Mouse (Mus musculus): Measurements from ENCODE around the gene Dennd6a. TPM values are rescaled to one million over a fixed set of nuclear protein-coding genes. Genes with fewer than 3 reads are reported as not detected.
A peak's percentile ranks its signal among the peaks of the same experiment; 100 is the strongest.

The Dennd6a gene
- polyA plus RNA-seq, 1 experiment, result 12.0 TPM

DNA sequence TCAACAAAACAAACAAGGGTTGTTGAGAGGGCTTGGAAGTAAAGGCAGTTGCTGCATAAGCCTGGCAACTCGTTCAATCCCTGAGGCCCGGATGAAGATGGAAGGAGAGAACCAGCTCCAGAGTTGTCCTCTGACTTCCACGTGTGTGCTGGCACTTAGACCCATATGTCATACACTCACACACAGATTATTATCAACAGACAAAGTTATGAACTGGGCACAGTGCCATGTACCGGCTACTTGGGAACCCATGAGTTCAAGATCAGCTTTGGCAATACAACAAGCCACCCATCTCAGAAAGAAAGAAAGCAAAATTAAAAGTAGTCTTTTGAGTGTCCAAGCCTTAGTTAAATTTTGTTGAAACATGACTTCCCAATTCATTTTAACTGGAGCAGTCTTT lies 51.6 kb downstream of the Dennd6a start:
- Histone ChIP-seq H3K36me3 (ENCODE audit: control insufficient read depth, insufficient read depth, low read length) (peaks cover 14% of the 10 kb centered on the region), H3K4me3 (ENCODE audit: insufficient read depth, low read depth, low read length) (no peak overlapping the region)

DNA sequence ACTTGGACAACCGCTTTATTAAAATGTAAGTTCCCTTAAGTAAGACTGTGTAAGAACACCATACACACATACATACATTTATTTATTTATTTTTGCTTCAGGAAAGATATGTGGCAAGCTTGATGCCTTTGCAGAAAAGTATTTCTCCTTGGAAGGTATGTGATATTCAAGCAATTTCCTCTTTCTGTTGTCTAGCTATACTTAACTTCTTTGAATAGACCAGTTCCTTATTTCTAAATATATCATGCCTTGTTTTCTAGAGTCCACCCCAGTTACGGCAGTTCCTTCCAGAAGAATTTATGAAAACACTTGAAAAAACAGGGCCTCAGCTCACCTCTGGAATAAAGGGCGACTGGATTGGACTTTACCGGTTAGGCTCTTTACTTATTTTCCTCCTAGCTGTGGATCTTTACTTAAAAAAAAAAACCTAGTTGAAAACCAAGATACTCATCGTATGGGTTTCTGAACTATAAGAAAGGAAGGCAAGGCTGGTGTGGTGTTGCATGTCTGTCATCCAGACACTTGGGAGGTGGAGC lies 53.0 kb downstream of the Dennd6a start:
- H3K4me3 ChIP-seq (ENCODE audit: insufficient read depth, low read depth, low read length), result no peak overlapping the region
- H3K4me1 ChIP-seq (ENCODE audit: control insufficient read depth, insufficient read depth, low read length), result peaks cover 4% of the 10 kb centered on the region; the same call in 1 of the 2 replicates
- 66% methylated on average over 5 of the region's 5 CpGs for WGBS
- TF ChIP-seq POLR2A (IDR thresholded peaks at IDR 0.05; ENCODE audit: low read depth, low read length) (no peak), CTCF (conservative IDR thresholded peaks at IDR 0.05; ENCODE audit: insufficient read depth, insufficient read length, low read depth, low read length) (no peak)
- peaks cover 7% of the 10 kb centered on the region for H3K36me3 ChIP-seq (ENCODE audit: control insufficient read depth, insufficient read depth, low read length)
- peak overlapping the region; percentile 83 for H3K27ac ChIP-seq (ENCODE audit: insufficient read depth, low read depth, low read length)
- no peaks in the 10 kb centered on the region for H3K27me3 ChIP-seq (replicated peaks; ENCODE audit: control insufficient read depth, insufficient read depth, low read length)
- DNase-seq, result peak; percentile 63

More for the DNA sequence above, 51.6 kb downstream of the Dennd6a start:
- TF ChIP-seq CTCF (conservative IDR thresholded peaks at IDR 0.05; ENCODE audit: insufficient read depth, insufficient read length, low read depth, low read length) (no peak), POLR2A (IDR thresholded peaks at IDR 0.05; ENCODE audit: low read depth, low read length) (no peak)
- no peak overlapping the region for H3K27ac ChIP-seq (ENCODE audit: insufficient read depth, low read depth, low read length)
- H3K27me3 ChIP-seq (replicated peaks; ENCODE audit: control insufficient read depth, insufficient read depth, low read length), result no peaks in the 10 kb centered on the region
- no peak for DNase-seq
- WGBS, result 74% methylated on average over 4 of the region's 4 CpGs
- peaks cover 4% of the 10 kb centered on the region; the same call in 1 of the 2 replicates for H3K4me1 ChIP-seq (ENCODE audit: control insufficient read depth, insufficient read depth, low read length)

DNA sequence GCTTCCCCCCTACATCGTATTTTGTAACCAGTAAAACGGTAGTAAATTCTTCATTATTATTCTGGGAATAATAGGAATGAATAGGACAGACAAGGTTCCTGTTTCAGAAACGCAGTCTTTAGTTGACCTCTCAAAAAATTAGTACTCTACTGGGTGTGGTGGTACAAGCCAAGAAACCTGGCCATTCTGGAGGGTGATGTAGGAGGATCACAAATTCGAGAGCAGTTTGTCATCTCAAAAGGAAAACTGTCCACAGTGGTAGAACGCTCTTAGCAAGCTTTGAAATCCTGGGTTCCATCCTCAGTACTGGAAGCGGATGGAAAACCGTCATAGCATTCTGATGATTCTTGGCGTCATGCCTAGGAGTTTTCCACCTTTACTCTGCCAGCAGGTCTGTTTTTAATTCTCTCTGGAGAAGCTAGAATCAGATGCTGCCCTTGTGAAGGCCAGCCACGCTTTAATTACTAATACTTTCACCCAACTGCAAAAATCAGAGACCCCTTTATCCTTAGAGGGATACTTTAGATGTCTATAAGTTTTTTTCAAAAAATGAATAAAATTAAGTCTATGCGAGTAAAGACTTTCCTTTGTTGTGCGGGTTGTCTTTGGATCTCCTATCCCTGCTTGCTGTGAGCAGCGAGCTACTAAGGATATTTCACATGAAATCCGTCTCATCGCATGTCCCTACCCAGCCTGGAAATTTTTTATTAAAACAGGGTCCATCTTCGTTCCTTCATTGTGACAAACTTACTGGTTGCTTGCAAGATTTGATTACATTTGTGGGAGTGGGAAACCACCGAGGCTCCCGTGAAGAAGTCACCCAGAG lies 63.6 kb downstream of the Dennd6a start:
- H3K27ac ChIP-seq (ENCODE audit: insufficient read depth, low read depth, low read length), result peak overlapping the region; percentile 88
- WGBS, result 10% methylated on average over 17 of the region's 17 CpGs
- H3K36me3 ChIP-seq (ENCODE audit: control insufficient read depth, insufficient read depth, low read length), result peaks cover 2% of the 10 kb centered on the region; the same call in 1 of the 2 replicates
- peaks cover 7% of the 10 kb centered on the region; the same call in 1 of the 2 replicates for H3K4me1 ChIP-seq (ENCODE audit: control insufficient read depth, insufficient read depth, low read length)
- no peaks in the 10 kb centered on the region for H3K27me3 ChIP-seq (replicated peaks; ENCODE audit: control insufficient read depth, insufficient read depth, low read length)
- DNase-seq, result peak; percentile 78
- TF ChIP-seq CTCF (conservative IDR thresholded peaks at IDR 0.05; ENCODE audit: insufficient read depth, insufficient read length, low read depth, low read length), result no peak
- TF ChIP-seq POLR2A (IDR thresholded peaks at IDR 0.05; ENCODE audit: low read depth, low read length), result no peak
- peak overlapping the region; percentile 32 for H3K4me3 ChIP-seq (ENCODE audit: insufficient read depth, low read depth, low read length)

DNA sequence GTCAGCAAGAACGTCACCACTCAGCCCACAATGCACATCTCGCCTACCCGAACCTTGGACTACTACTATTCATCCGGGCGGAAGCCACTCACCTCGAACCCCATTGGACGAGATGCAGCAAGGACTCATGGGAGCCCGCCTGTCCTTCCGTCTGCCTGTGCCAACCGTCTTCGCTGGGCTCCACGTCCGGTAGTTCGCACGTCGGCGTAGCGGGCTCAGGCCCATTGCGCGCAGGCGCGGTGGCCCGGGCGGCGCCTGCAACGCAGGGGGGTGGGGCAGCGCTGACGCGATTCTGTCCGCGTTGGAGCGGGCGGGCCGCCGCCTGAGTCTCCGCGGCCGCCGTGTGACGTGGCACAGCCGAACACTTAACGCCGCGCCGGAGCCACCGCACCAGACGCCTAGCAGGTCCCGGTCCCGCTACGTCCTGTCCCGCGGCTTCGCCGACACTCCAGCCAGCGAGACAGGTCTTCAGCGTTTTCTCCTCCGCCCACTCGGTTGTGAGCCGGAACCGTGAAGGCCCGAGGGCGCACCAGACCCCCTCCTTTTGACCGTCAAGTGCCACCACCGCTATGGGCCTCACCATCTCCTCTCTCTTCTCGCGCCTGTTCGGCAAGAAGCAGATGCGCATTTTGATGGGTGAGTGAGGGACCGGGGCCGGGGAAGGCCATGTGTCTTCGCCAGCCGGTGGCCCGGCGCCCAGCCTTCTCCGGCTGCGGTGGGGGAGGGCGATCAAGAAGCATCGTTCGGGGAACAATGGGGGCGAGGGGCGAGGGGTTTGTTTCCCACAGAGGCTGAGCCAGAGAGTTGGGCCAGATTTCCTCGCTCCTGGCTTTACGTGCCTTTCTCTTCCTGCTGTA lies 64.4 kb downstream of the Dennd6a start, which contains the start of gene Arf4:
Arf4 (plus strand) TSS at position 224 of the 857 bp plus-strand sequence.
- peaks cover 7% of the 10 kb centered on the region; the same call in 1 of the 2 replicates for H3K4me1 ChIP-seq (ENCODE audit: control insufficient read depth, insufficient read depth, low read length)
- peak within 1 kb of the TSS; percentile 90 for H3K27ac ChIP-seq (ENCODE audit: insufficient read depth, low read depth, low read length)
- H3K27me3 ChIP-seq (replicated peaks; ENCODE audit: control insufficient read depth, insufficient read depth, low read length), result no peaks in the 10 kb centered on the region
- WGBS, result under 1% methylated on average over 83 of the region's 83 CpGs
- peak within 1 kb of the TSS; percentile 84 for H3K4me3 ChIP-seq (ENCODE audit: insufficient read depth, low read depth, low read length)
- H3K36me3 ChIP-seq (ENCODE audit: control insufficient read depth, insufficient read depth, low read length), result no peaks in the 10 kb centered on the region
- peak; percentile 99 for DNase-seq
- TF ChIP-seq CTCF (conservative IDR thresholded peaks at IDR 0.05; ENCODE audit: insufficient read depth, insufficient read length, low read depth, low read length), result no peak
- TF ChIP-seq POLR2A (IDR thresholded peaks at IDR 0.05; ENCODE audit: low read depth, low read length), result peak; percentile 89

DNA sequence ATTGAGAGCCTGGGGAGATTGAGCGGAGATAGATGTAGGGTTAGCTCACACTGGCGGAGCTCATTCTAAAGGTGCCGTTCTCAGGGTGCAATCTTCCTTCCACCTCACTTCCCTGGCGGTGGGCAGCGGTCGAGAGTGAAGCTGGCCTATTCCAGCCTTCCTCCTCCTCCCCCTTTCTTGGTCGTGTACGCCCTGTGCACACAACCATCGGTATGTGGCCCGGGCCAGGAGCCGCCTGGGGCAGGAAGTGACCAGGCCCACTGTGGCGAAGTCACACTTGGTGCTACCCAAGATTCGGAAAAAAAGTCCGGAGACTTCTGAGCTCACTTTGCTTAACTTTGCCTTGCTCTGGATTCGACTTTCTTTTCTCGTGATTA lies 65.0 kb downstream of the Dennd6a start:
- Histone ChIP-seq H3K27me3 (replicated peaks; ENCODE audit: control insufficient read depth, insufficient read depth, low read length) (no peaks in the 10 kb centered on the region), H3K4me1 (ENCODE audit: control insufficient read depth, insufficient read depth, low read length) (peaks cover 7% of the 10 kb centered on the region; the same call in 1 of the 2 replicates), H3K27ac (ENCODE audit: insufficient read depth, low read depth, low read length) (peak overlapping the region; percentile 90), H3K4me3 (ENCODE audit: insufficient read depth, low read depth, low read length) (peak overlapping the region; percentile 84), H3K36me3 (ENCODE audit: control insufficient read depth, insufficient read depth, low read length) (no peaks in the 10 kb centered on the region)
- WGBS, result under 1% methylated on average over 16 of the region's 16 CpGs
- peak; percentile 77 for DNase-seq
- TF ChIP-seq POLR2A (IDR thresholded peaks at IDR 0.05; ENCODE audit: low read depth, low read length), result peak; percentile 19
- TF ChIP-seq CTCF (conservative IDR thresholded peaks at IDR 0.05; ENCODE audit: insufficient read depth, insufficient read length, low read depth, low read length), result 0 out of 2 replicates have a peak, but pooled peaks have one; percentile 4

DNA sequence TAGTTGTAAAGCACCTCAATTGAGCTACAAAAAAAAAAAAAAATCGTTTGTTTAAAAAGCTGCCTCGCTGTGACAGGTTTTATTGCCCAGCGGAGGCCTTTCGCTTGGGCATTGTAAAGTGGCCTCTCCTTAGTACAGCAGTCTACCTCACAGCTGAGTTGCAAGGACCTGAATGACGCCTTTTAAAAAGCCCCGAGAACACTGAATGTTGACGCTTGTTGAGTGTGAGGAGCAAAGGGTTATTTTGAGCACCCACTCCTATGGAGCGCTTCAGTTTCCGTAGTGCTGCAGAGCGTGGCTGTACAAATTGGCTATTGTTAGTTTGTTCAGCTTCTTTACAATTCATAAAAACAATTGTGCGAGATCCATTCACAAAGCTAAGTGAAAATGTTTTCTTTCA lies 65.6 kb downstream of the Dennd6a start:
- WGBS, result under 1% methylated on average over 11 of the region's 11 CpGs
- peak overlapping the region; percentile 47 for H3K27ac ChIP-seq (ENCODE audit: insufficient read depth, low read depth, low read length)
- no peaks in the 10 kb centered on the region for H3K27me3 ChIP-seq (replicated peaks; ENCODE audit: control insufficient read depth, insufficient read depth, low read length)
- H3K4me3 ChIP-seq (ENCODE audit: insufficient read depth, low read depth, low read length), result peak overlapping the region; percentile 85
- no peaks in the 10 kb centered on the region for H3K36me3 ChIP-seq (ENCODE audit: control insufficient read depth, insufficient read depth, low read length)
- H3K4me1 ChIP-seq (ENCODE audit: control insufficient read depth, insufficient read depth, low read length), result peaks cover 7% of the 10 kb centered on the region; the same call in 1 of the 2 replicates
- no peak for DNase-seq
- TF ChIP-seq POLR2A (IDR thresholded peaks at IDR 0.05; ENCODE audit: low read depth, low read length), result no peak
- TF ChIP-seq CTCF (conservative IDR thresholded peaks at IDR 0.05; ENCODE audit: insufficient read depth, insufficient read length, low read depth, low read length), result no peak

All from kidney, adult 2 months (tissue).